Mouse (Mus musculus) liver, embryonic 11.5 days (tissue): ENCODE data around the gene Grik1. TPM values are rescaled to one million over a fixed set of nuclear protein-coding genes. Genes with fewer than 3 reads are reported as not detected.
A peak's percentile ranks its signal among the peaks of the same experiment; 100 is the strongest.

Source experiments
- ATAC-seq: fragments of 200-750 bp; cut with Nextera tagmentation; replicated peaks from 2 replicates; pipeline ENCODE4 v1.8.0; 2017; ENCODE audit warnings: moderate number of reproducible peaks, mild to moderate bottlenecking, moderate TSS enrichment, moderate library complexity; ENCODE audit not compliant: low FRiP score
- DNase-seq: peaks from one replicate; pipeline ENCODE4 v3.0.0-alpha.2; 2017; ENCODE audit warnings: low spot score
- H3K27ac ChIP-seq: fragments of 300-500 bp; sonication (generic); 2 replicates; pipeline ENCODE4 v1.5.1; 2014; ENCODE audit warnings: mild to moderate bottlenecking, low read depth, low read length, control low read depth
- H3K27me3 ChIP-seq: fragments of 300-500 bp; sonication (generic); replicated peaks from 2 replicates; pipeline ENCODE4 v1.6.1; 2014; ENCODE audit warnings: low read length, mixed read lengths; ENCODE audit not compliant: control insufficient read depth, insufficient read depth
- H3K36me3 ChIP-seq: fragments of 300-500 bp; sonication (generic); 2 replicates; pipeline ENCODE4 v1.6.1; 2014; ENCODE audit warnings: mild to moderate bottlenecking, low read length, moderate library complexity, mixed read lengths; ENCODE audit not compliant: control insufficient read depth, insufficient read depth
- H3K4me1 ChIP-seq: fragments of 300-500 bp; sonication (generic); replicated peaks from 2 replicates; pipeline ENCODE4 v1.6.1; 2014; ENCODE audit warnings: low read length, mixed read lengths; ENCODE audit not compliant: control insufficient read depth, insufficient read depth
- H3K4me2 ChIP-seq: fragments of 300-500 bp; sonication (generic); 2 replicates; pipeline ENCODE4 v1.6.1; 2014; ENCODE audit warnings: mild to moderate bottlenecking, control low read depth, moderate library complexity
- H3K4me3 ChIP-seq: fragments of 300-500 bp; sonication (generic); 2 replicates; pipeline ENCODE4 v1.5.1; 2014; ENCODE audit warnings: low read depth, low read length, control low read depth
- H3K9ac ChIP-seq: fragments of 300-500 bp; sonication (generic); 2 replicates; pipeline ENCODE4 v1.6.1; 2014; ENCODE audit warnings: low read depth, low read length, control low read depth
- H3K9me3 ChIP-seq: fragments of 300-500 bp; sonication (generic); 2 replicates; pipeline ENCODE4 v1.6.1; 2016; ENCODE audit warnings: low read length, inconsistent platforms, mixed read lengths; ENCODE audit not compliant: control insufficient read depth
- WGBS: fragments of 180-500 bp; shearing (Covaris S2); extraction: QIAGEN DNeasy Blood & Tissue Kit; methylation state at CpG from one replicate; pipeline ENCODE4 v1.1.7; 2014; 5-methylcytosine and 5-hydroxymethylcytosine counted together
- polyA plus RNA-seq: library from polyadenylated mRNA; unstranded; fragments of >200 nt; fragmentation: Nextera tagmentation; extraction: Ambion mirVana; gene quantifications from 2 replicates; pipeline ENCODE4 v1.2.1, GENCODE M21; 2014

The Grik1 gene
- 0.33 and 0.35 TPM in 2 replicates for polyA plus RNA-seq

GRCm38 (mm10) chr16:88290132-88290772 lies at the start of gene Grik1:
Gene Grik1 (minus strand): TSS chr16:88290265.
- Histone ChIP-seq H3K36me3 (no peaks in the 10 kb centered on the region), H3K4me1 (no peaks in the 10 kb centered on the region), H3K9ac (no peak within 1 kb of the TSS), H3K9me3 (no peaks in the 10 kb centered on the region), H3K4me2 (peak within 1 kb of the TSS; percentile 58), H3K27me3 (peaks cover 15% of the 10 kb centered on the region), H3K4me3 (peak within 1 kb of the TSS; percentile 32), H3K27ac (no peak within 1 kb of the TSS)
- ATAC-seq (peak; percentile 29; the same call in 1 of the 2 replicates), DNase-seq (peak; percentile 31)
- WGBS = 2% methylated on average over 27 of the region's 27 CpGs

DNA sequence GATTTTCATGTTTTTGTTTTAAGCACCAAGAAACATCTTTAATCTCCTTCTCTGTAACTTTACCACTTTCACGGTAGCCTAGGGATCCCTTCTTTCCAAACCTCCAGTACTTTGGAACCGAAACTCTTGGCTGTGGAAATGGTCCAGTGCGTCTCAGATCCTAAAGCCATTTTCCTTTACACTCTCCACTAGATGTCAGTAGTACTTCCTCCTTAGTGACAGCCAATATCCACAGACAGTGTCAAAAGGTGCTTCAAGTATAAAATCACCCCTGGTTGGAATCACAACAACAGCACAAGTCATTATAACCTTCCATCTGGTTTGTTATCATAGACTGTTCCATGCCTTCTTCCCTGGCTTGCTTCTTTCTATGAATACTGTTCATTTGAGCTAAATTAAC lies 4.1 kb upstream of the Grik1 start:
- no peaks in the 10 kb centered on the region for H3K4me1 ChIP-seq
- H3K4me2 ChIP-seq = no peak overlapping the region
- H3K4me3 ChIP-seq = no peak overlapping the region
- H3K9me3 ChIP-seq = no peaks in the 10 kb centered on the region
- ATAC-seq (no peak), DNase-seq (no peak)
- H3K9ac ChIP-seq = no peak overlapping the region
- H3K27ac ChIP-seq = no peak overlapping the region
- WGBS = 55% methylated on average over 3 of the region's 3 CpGs
- H3K27me3 ChIP-seq = peaks cover 7% of the 10 kb centered on the region
- H3K36me3 ChIP-seq = no peaks in the 10 kb centered on the region

DNA sequence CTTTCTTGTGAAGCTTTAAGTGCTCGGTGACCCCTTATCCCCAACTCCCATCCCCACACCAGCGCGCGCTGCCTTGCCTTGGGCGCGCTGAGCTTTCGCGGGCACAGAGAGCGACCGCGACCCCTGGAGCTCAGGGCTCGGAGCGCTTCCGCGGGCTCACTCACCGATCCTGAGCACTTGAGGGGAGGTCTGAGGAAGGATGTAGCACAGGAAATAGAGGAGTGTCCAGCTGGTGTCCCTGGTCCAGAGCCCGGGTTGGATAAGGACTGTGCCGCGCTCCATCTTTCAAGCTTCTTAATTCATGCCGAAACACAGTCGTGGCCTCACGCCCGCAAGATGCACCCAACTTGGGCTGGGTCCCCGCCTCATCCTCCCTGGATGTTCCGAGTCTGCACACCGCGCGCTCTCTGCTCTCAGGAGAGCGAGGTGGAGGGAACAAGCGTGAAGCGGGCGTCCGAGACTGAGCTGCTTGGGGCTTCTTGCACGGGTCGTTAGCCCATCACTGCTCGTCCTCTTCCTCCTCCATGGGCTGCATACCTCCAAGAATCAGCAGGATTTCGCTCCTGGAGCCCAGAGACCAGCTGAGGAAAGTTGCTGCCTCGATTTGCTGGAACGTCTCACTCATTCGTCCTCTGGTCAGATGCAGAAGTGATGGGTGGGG lies 514 bp downstream of the Grik1 start:
- DNase-seq (peak; percentile 33), ATAC-seq (no peak; the same call in 1 of the 2 replicates)
- Histone ChIP-seq H3K4me3 (peak overlapping the region; percentile 32), H3K9ac (no peak overlapping the region), H3K27me3 (peaks cover 15% of the 10 kb centered on the region), H3K9me3 (no peaks in the 10 kb centered on the region), H3K4me1 (no peaks in the 10 kb centered on the region), H3K27ac (no peak overlapping the region), H3K4me2 (peak overlapping the region; percentile 58), H3K36me3 (no peaks in the 10 kb centered on the region)
- WGBS = 3% methylated on average over 39 of the region's 40 CpGs

DNA sequence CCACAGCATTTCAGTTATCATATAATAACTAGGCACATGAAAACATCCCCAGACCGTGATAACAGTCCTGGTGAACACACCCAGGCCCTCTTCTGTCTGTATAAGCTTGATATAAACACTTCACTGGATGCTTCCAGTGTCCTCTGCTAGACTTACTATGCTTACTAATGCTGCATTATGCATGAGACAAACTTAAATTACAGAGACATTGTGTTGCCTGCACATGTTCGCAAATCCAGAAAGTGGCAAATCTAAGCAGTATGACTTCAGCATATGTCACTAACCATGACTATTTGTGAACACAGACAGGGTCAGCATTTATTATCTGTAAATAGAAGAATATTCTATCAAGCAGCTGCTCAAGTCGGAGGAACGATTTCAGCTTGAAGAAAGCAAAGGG lies 31.7 kb downstream of the Grik1 start:
- Histone ChIP-seq H3K9ac (no peak overlapping the region), H3K4me1 (no peaks in the 10 kb centered on the region), H3K4me2 (no peak overlapping the region), H3K27ac (no peak overlapping the region), H3K27me3 (no peaks in the 10 kb centered on the region), H3K4me3 (no peak overlapping the region), H3K9me3 (no peaks in the 10 kb centered on the region), H3K36me3 (no peaks in the 10 kb centered on the region)
- 79% methylated on average over 4 of the region's 4 CpGs for WGBS
- no peak for ATAC-seq
- DNase-seq = no peak

GRCm38 (mm10) chr16:88257072-88257471 lies 33.0 kb downstream of the Grik1 start:
- DNase-seq (no peak), ATAC-seq (no peak)
- Histone ChIP-seq H3K4me1 (no peaks in the 10 kb centered on the region), H3K4me3 (no peak overlapping the region), H3K27me3 (no peaks in the 10 kb centered on the region), H3K9ac (no peak overlapping the region), H3K4me2 (no peak overlapping the region), H3K36me3 (no peaks in the 10 kb centered on the region), H3K9me3 (no peaks in the 10 kb centered on the region), H3K27ac (no peak overlapping the region)
- WGBS = 77% methylated on average over 5 of the region's 5 CpGs

GRCm38 (mm10) chr16:88256101-88256500 lies 34.0 kb downstream of the Grik1 start:
- Histone ChIP-seq H3K9me3 (no peaks in the 10 kb centered on the region), H3K4me2 (no peak overlapping the region), H3K4me1 (no peaks in the 10 kb centered on the region), H3K9ac (no peak overlapping the region), H3K4me3 (no peak overlapping the region), H3K27ac (no peak overlapping the region), H3K27me3 (no peaks in the 10 kb centered on the region), H3K36me3 (no peaks in the 10 kb centered on the region)
- DNase-seq (no peak), ATAC-seq (no peak)
- 80% methylated on average over 3 of the region's 3 CpGs for WGBS

DNA sequence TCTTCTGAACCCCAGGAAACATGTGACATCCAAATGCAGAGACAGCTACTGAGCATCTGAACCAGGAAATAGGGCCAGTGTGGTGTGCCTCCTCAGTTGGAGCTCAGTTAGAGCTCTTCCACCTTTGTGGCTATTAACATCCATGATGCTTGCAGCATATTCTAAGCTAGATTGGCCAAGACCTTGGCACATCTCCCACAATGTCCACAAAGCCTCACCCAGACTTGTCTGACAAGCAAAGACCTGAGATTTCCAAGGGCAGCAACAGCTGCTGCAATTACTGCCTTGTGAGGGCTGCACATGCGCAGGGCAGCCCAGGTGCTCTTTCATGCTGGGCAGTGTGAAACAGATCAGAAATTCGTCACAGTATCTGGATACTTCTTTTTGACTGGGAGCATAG lies 37.4 kb downstream of the Grik1 start:
- H3K4me3 ChIP-seq = no peak overlapping the region
- no peaks in the 10 kb centered on the region for H3K36me3 ChIP-seq
- no peak overlapping the region for H3K9ac ChIP-seq
- H3K9me3 ChIP-seq = no peaks in the 10 kb centered on the region
- WGBS = 76% methylated on average over 2 of the region's 2 CpGs
- no peaks in the 10 kb centered on the region for H3K4me1 ChIP-seq
- H3K27me3 ChIP-seq = no peaks in the 10 kb centered on the region
- no peak for DNase-seq
- no peak overlapping the region for H3K4me2 ChIP-seq
- H3K27ac ChIP-seq = no peak overlapping the region
- no peak for ATAC-seq

DNA sequence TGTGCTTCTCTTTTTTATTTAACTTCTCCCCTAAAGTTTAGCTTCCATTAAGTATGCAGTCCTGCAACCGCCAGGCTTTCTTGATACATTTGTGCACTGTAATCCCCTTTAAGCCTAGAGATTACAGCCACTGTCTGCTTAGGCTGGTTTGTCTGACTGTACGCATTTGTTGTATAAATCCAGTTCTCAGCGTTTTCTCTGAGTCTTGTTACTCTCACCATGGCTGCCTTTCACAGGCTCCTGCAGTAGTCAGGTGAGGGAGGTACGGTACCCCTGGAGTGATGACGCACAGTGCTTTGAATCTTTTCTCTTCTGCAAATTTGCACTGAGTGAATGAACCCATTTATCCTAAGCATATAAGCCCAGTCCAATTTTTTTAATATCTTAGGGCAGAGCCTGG lies 39.0 kb downstream of the Grik1 start:
- no peak for ATAC-seq
- H3K9me3 ChIP-seq = no peaks in the 10 kb centered on the region
- no peaks in the 10 kb centered on the region for H3K4me1 ChIP-seq
- no peak overlapping the region for H3K9ac ChIP-seq
- no peak overlapping the region for H3K4me3 ChIP-seq
- 69% methylated on average over 5 of the region's 5 CpGs for WGBS
- no peaks in the 10 kb centered on the region for H3K36me3 ChIP-seq
- no peak for DNase-seq
- no peaks in the 10 kb centered on the region for H3K27me3 ChIP-seq
- no peak overlapping the region for H3K27ac ChIP-seq
- no peak overlapping the region for H3K4me2 ChIP-seq

- WGBS = 73% methylated on average over 3 of the region's 3 CpGs
- no peak overlapping the region for H3K9ac ChIP-seq
Measured at GRCm38 (mm10) chr16:88249825-88250224, 40.2 kb downstream of the Grik1 start.

More at GRCm38 (mm10) chr16:88249825-88250224, 40.2 kb downstream of the Grik1 start:
- Histone ChIP-seq H3K4me2 (no peak overlapping the region), H3K27me3 (no peaks in the 10 kb centered on the region), H3K9me3 (no peaks in the 10 kb centered on the region), H3K4me3 (no peak overlapping the region), H3K36me3 (no peaks in the 10 kb centered on the region), H3K4me1 (no peaks in the 10 kb centered on the region), H3K27ac (no peak overlapping the region)
- ATAC-seq (no peak), DNase-seq (no peak)
